Mouse (Mus musculus): ENCODE measurements around the gene Dcbld2. TPM values are rescaled to one million over a fixed set of nuclear protein-coding genes. Genes with fewer than 3 reads are reported as not detected.

Dcbld2 gene
- polyA plus RNA-seq, 1 experiment from 2014 or later: 8.7 TPM

- no peaks in the 10 kb centered on the region for H3K27me3 ChIP-seq (ENCODE audit: control insufficient read depth, insufficient read depth, low read length)
- H3K4me2 ChIP-seq (replicated peaks): no peak overlapping the region
- no peak overlapping the region for H3K9ac ChIP-seq
- H3K36me3 ChIP-seq (replicated peaks; ENCODE audit: control insufficient read depth, insufficient read depth): no peaks in the 10 kb centered on the region
- DNase-seq (ENCODE audit: low spot score) (no peak), ATAC-seq (ENCODE audit: low FRiP score) (no peak)
- 0 out of 2 replicates have a peak, but pooled peaks cover 5% of the 10 kb centered on the region for H3K4me1 ChIP-seq (replicated peaks; ENCODE audit: control insufficient read depth, insufficient read depth, low read length)
- no peaks in the 10 kb centered on the region for H3K9me3 ChIP-seq (ENCODE audit: control insufficient read depth, low read length)
- 83% methylated on average over 9 of the region's 9 CpGs for WGBS
- no peak overlapping the region for H3K4me3 ChIP-seq (replicated peaks; ENCODE audit: low read length)
- H3K27ac ChIP-seq: peak overlapping the region; percentile 34; the same call in 1 of the 2 replicates
Measured at GRCm38 (mm10) chr16:58497886-58498713, 89.9 kb downstream of the Dcbld2 start.

GRCm38 (mm10) chr16:58499172-58499584 lies 90.9 kb downstream of the Dcbld2 start:
- Histone ChIP-seq H3K27ac (0 out of 2 replicates have a peak overlapping the region, but pooled peaks have one; percentile 33), H3K9me3 (ENCODE audit: control insufficient read depth, low read length) (no peaks in the 10 kb centered on the region), H3K9ac (no peak overlapping the region), H3K27me3 (ENCODE audit: control insufficient read depth, insufficient read depth, low read length) (no peaks in the 10 kb centered on the region), H3K4me1 (replicated peaks; ENCODE audit: control insufficient read depth, insufficient read depth, low read length) (0 out of 2 replicates have a peak, but pooled peaks cover 5% of the 10 kb centered on the region), H3K4me3 (replicated peaks; ENCODE audit: low read length) (no peak overlapping the region), H3K4me2 (replicated peaks) (no peak overlapping the region), H3K36me3 (replicated peaks; ENCODE audit: control insufficient read depth, insufficient read depth) (no peaks in the 10 kb centered on the region)
- DNase-seq (ENCODE audit: low spot score): no peak
- ATAC-seq (ENCODE audit: low FRiP score): peak; percentile 66
- 45% methylated on average over 1 of the region's 1 CpGs for WGBS

GRCm38 (mm10) chr16:58499650-58500049 lies 91.4 kb downstream of the Dcbld2 start:
- no peaks in the 10 kb centered on the region for H3K27me3 ChIP-seq (ENCODE audit: control insufficient read depth, insufficient read depth, low read length)
- no peak overlapping the region for H3K4me2 ChIP-seq (replicated peaks)
- ATAC-seq (ENCODE audit: low FRiP score): no peak
- H3K36me3 ChIP-seq (replicated peaks; ENCODE audit: control insufficient read depth, insufficient read depth): no peaks in the 10 kb centered on the region
- peak overlapping the region; percentile 33; the same call in 1 of the 2 replicates for H3K27ac ChIP-seq
- H3K4me1 ChIP-seq (replicated peaks; ENCODE audit: control insufficient read depth, insufficient read depth, low read length): 0 out of 2 replicates have a peak, but pooled peaks cover 5% of the 10 kb centered on the region
- H3K4me3 ChIP-seq (replicated peaks; ENCODE audit: low read length): no peak overlapping the region
- no peak overlapping the region for H3K9ac ChIP-seq
- DNase-seq (ENCODE audit: low spot score): no peak
- H3K9me3 ChIP-seq (ENCODE audit: control insufficient read depth, low read length): no peaks in the 10 kb centered on the region
- WGBS: 71% methylated on average over 5 of the region's 5 CpGs

DNA sequence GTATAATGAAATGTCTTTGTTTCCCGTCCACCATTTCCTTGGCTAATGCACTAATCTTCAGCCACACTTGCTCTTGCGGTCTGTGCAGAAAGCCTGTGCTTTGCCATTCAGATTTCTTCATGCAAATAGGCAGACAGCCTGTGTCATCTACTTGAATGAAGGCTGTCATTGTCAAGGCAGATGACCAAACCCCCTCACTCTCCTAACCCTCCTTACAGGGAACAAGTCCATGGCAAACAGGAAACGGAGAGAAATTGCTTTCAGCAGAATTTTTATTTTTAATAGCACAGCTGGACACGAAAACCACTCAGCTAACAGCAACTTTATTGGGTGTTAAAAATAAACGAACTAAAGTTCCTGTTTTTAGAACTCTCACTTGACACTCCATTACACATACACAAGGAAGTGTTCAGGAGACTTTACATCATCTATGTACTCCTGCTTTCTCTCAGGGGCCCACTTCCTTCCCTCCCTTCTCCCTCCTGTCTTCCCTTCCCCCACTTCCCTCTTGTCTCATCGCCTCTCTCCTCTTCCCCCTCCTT lies 93.6 kb downstream of the Dcbld2 start:
- H3K27ac ChIP-seq: no peak overlapping the region
- no peak for DNase-seq (ENCODE audit: low spot score)
- H3K27me3 ChIP-seq (ENCODE audit: control insufficient read depth, insufficient read depth, low read length): no peaks in the 10 kb centered on the region
- H3K4me3 ChIP-seq (replicated peaks; ENCODE audit: low read length): no peak overlapping the region
- no peaks in the 10 kb centered on the region for H3K36me3 ChIP-seq (replicated peaks; ENCODE audit: control insufficient read depth, insufficient read depth)
- no peaks in the 10 kb centered on the region for H3K9me3 ChIP-seq (ENCODE audit: control insufficient read depth, low read length)
- H3K9ac ChIP-seq: no peak overlapping the region
- 45% methylated on average over 6 of the region's 6 CpGs for WGBS
- H3K4me2 ChIP-seq (replicated peaks): no peak overlapping the region
- no peak for ATAC-seq (ENCODE audit: low FRiP score)
- H3K4me1 ChIP-seq (replicated peaks; ENCODE audit: control insufficient read depth, insufficient read depth, low read length): 0 out of 2 replicates have a peak, but pooled peaks cover 5% of the 10 kb centered on the region

GRCm38 (mm10) chr16:58502566-58502965 lies 94.3 kb downstream of the Dcbld2 start:
- Histone ChIP-seq H3K36me3 (replicated peaks; ENCODE audit: control insufficient read depth, insufficient read depth) (no peaks in the 10 kb centered on the region), H3K27me3 (ENCODE audit: control insufficient read depth, insufficient read depth, low read length) (no peaks in the 10 kb centered on the region), H3K9me3 (ENCODE audit: control insufficient read depth, low read length) (no peaks in the 10 kb centered on the region), H3K4me3 (replicated peaks; ENCODE audit: low read length) (no peak overlapping the region), H3K27ac (no peak overlapping the region), H3K9ac (no peak overlapping the region), H3K4me2 (replicated peaks) (no peak overlapping the region), H3K4me1 (replicated peaks; ENCODE audit: control insufficient read depth, insufficient read depth, low read length) (peaks cover 10% of the 10 kb centered on the region; the same call in 1 of the 2 replicates)
- DNase-seq (ENCODE audit: low spot score) (no peak), ATAC-seq (ENCODE audit: low FRiP score) (no peak)
- 81% methylated on average over 6 of the region's 6 CpGs for WGBS

GRCm38 (mm10) chr16:58504945-58505344 lies 96.7 kb downstream of the Dcbld2 start:
- H3K4me3 ChIP-seq (replicated peaks; ENCODE audit: low read length): no peak overlapping the region
- H3K36me3 ChIP-seq (replicated peaks; ENCODE audit: control insufficient read depth, insufficient read depth): no peaks in the 10 kb centered on the region
- H3K9ac ChIP-seq: no peak overlapping the region
- DNase-seq (ENCODE audit: low spot score) (no peak), ATAC-seq (ENCODE audit: low FRiP score) (no peak)
- H3K27ac ChIP-seq: no peak overlapping the region
- no peak overlapping the region for H3K4me2 ChIP-seq (replicated peaks)
- H3K9me3 ChIP-seq (ENCODE audit: control insufficient read depth, low read length): no peaks in the 10 kb centered on the region
- no peaks in the 10 kb centered on the region for H3K27me3 ChIP-seq (ENCODE audit: control insufficient read depth, insufficient read depth, low read length)
- peaks cover 5% of the 10 kb centered on the region; the same call in 1 of the 2 replicates for H3K4me1 ChIP-seq (replicated peaks; ENCODE audit: control insufficient read depth, insufficient read depth, low read length)

DNA sequence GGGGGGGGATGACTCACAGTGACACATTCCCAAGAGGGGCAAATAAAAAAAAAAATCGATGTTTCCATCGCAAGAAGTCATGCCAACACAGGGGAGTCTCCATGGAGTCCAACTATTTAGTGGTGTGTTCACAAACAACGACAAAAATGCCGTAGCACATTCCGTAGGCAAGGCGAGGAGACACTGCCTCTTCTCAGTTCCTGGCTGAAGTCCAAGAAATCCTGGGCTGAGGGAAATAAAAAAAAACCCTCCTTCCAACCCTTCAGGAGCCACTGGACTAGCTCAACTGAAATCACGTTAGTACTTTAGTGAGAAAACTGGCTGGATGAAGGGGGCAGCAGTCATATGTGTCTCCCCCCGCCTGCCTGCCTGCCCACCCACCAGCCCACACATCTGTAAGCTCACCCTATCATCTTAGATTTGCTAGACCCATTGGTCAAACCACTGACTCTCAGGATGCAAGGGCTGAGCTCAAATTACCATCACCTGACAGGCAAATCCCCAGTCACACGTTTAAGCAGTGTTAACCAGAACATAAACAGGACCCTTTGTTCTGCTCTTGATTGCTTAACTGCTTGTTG lies 104.0 kb downstream of the Dcbld2 start:
- no peak overlapping the region for H3K9ac ChIP-seq
- no peaks in the 10 kb centered on the region for H3K36me3 ChIP-seq (replicated peaks; ENCODE audit: control insufficient read depth, insufficient read depth)
- H3K27me3 ChIP-seq (ENCODE audit: control insufficient read depth, insufficient read depth, low read length): no peaks in the 10 kb centered on the region
- ATAC-seq (ENCODE audit: low FRiP score): peak; percentile 59
- peak overlapping the region; percentile 57; the same call in 1 of the 2 replicates for H3K27ac ChIP-seq
- peak; percentile 66 for DNase-seq (ENCODE audit: low spot score)
- no peaks in the 10 kb centered on the region for H3K9me3 ChIP-seq (ENCODE audit: control insufficient read depth, low read length)
- WGBS: 32% methylated on average over 9 of the region's 9 CpGs
- H3K4me2 ChIP-seq (replicated peaks): peak overlapping the region; percentile 19; the same call in 1 of the 2 replicates
- H3K4me1 ChIP-seq (replicated peaks; ENCODE audit: control insufficient read depth, insufficient read depth, low read length): peaks cover 21% of the 10 kb centered on the region; the same call in 1 of the 2 replicates
- H3K4me3 ChIP-seq (replicated peaks; ENCODE audit: low read length): no peak overlapping the region

DNA sequence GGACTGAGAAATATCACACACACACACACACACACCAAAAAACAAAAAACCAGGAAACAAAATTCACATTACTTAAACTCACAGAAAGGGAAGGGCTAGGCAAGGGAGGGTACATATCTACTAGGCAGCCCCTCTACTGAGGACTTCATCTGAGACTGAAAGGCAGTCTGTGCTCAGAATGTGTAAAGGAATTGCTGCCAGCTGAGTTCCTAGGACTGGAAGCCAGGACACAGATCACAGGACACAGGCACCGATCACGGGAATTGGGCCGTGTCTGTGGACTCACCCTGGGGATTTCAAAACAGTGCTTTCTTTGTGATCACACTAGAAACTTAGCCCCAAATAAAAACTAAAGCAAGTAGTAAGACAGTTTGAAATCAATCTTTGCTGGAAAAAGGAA lies 104.6 kb downstream of the Dcbld2 start:
- ATAC-seq (ENCODE audit: low FRiP score): peak; percentile 75; the same call in 1 of the 2 replicates
- no peak overlapping the region for H3K4me3 ChIP-seq (replicated peaks; ENCODE audit: low read length)
- no peak overlapping the region for H3K4me2 ChIP-seq (replicated peaks)
- no peak overlapping the region for H3K9ac ChIP-seq
- WGBS: 23% methylated on average over 3 of the region's 3 CpGs
- H3K4me1 ChIP-seq (replicated peaks; ENCODE audit: control insufficient read depth, insufficient read depth, low read length): 0 out of 2 replicates have a peak, but pooled peaks cover 17% of the 10 kb centered on the region
- 0 out of 2 replicates have a peak overlapping the region, but pooled peaks have one; percentile 57 for H3K27ac ChIP-seq
- H3K27me3 ChIP-seq (ENCODE audit: control insufficient read depth, insufficient read depth, low read length): no peaks in the 10 kb centered on the region
- DNase-seq (ENCODE audit: low spot score): no peak
- H3K9me3 ChIP-seq (ENCODE audit: control insufficient read depth, low read length): no peaks in the 10 kb centered on the region
- H3K36me3 ChIP-seq (replicated peaks; ENCODE audit: control insufficient read depth, insufficient read depth): no peaks in the 10 kb centered on the region

- H3K4me3 ChIP-seq (replicated peaks; ENCODE audit: low read length): no peak overlapping the region
- 0 out of 2 replicates have a peak overlapping the region, but pooled peaks have one; percentile 57 for H3K27ac ChIP-seq
- no peak overlapping the region for H3K9ac ChIP-seq
- no peaks in the 10 kb centered on the region for H3K27me3 ChIP-seq (ENCODE audit: control insufficient read depth, insufficient read depth, low read length)
- ATAC-seq (ENCODE audit: low FRiP score): no peak
- no peaks in the 10 kb centered on the region for H3K36me3 ChIP-seq (replicated peaks; ENCODE audit: control insufficient read depth, insufficient read depth)
- WGBS: 39% methylated on average over 6 of the region's 6 CpGs
- no peak for DNase-seq (ENCODE audit: low spot score)
- H3K4me1 ChIP-seq (replicated peaks; ENCODE audit: control insufficient read depth, insufficient read depth, low read length): 0 out of 2 replicates have a peak, but pooled peaks cover 17% of the 10 kb centered on the region
- H3K4me2 ChIP-seq (replicated peaks): no peak overlapping the region
- no peaks in the 10 kb centered on the region for H3K9me3 ChIP-seq (ENCODE audit: control insufficient read depth, low read length)
Measured at GRCm38 (mm10) chr16:58513755-58514154, 105.5 kb downstream of the Dcbld2 start.
